Mouse (Mus musculus): ENCODE data around the gene Arhgap32.

- no peak for TF ChIP-seq POLR2A (IDR thresholded peaks at IDR 0.05; ENCODE audit: control insufficient read depth, extremely low read depth, insufficient read depth, low read length, poor library complexity)
- TF ChIP-seq CTCF (IDR thresholded peaks at IDR 0.05; ENCODE audit: borderline replicate concordance, control insufficient read depth, extremely low read depth, insufficient read depth, low read length, poor library complexity): no peak
Observed at GRCm38 (mm10) chr9:32311786-32312185, 195.8 kb downstream of the Arhgap32 start.
